ENCODE assay signal across 9 mouse cellular contexts in genomic region chr16:65497049-65497448, GRCm38 (mm10). TPM values are rescaled to one million over a fixed set of nuclear protein-coding genes. Genes with fewer than 3 reads are reported as not detected.
A peak's percentile ranks its signal among the peaks of the same experiment; 100 is the strongest.
DNase-seq lines count a peak whose midpoint lies in the region; ATAC-seq and TF ChIP-seq lines count a peak whose summit lies in the region.
"Had no signal": no experiment of that assay in that cellular context is flagged by ENCODE, and none has a peak within 500 bp of the region (broad histone marks: within the 10 kb centered on the region; RNA-seq: fewer than 3 reads in every experiment).

No protein-coding gene starts in this region.

- no peak overlapping the region for H3K4me2 ChIP-seq in intestine, postnatal 0 days (replicated peaks; ENCODE audit: low read depth)
- H3K4me2 ChIP-seq in intestine, embryonic 16.5 days (ENCODE audit: low read depth, low read length), result no peak overlapping the region

- no peak overlapping the region for H3K4me3 ChIP-seq in intestine, postnatal 0 days (ENCODE audit: low read depth, low read length)
- no peak overlapping the region for H3K4me3 ChIP-seq in intestine, embryonic 16.5 days (ENCODE audit: low read length)
- no peak overlapping the region for H3K4me3 ChIP-seq in ES-E14 (ENCODE audit: insufficient read depth in 1 of 2, low read depth in 1 of 2, low read length in 2 of 2, poor library complexity in 1 of 2, severe bottlenecking in 1 of 2)

- peak; percentile 68 for DNase-seq in 416B (ENCODE audit: low read depth)
- DNase-seq in ES-E14 (ENCODE audit: low read depth, low spot score), result peak; percentile 9
- DNase-seq in embryo, embryonic 11.5 days (ENCODE audit: low read depth, low spot score), result peak; percentile 34
- DNase-seq in kidney, postnatal 4 days, result peak; percentile 42 to 53
- DNase-seq in gastrocnemius, adult 18-20 months (ENCODE audit: low spot score), result no peak

- 47% methylated on average over 2 of the region's 2 CpGs for WGBS in intestine, postnatal 0 days
- 29% methylated on average over 2 of the region's 2 CpGs for WGBS in intestine, embryonic 16.5 days

- H3K27me3 ChIP-seq in intestine, postnatal 0 days (replicated peaks; ENCODE audit: control insufficient read depth, insufficient read depth, low read length), result no peaks in the 10 kb centered on the region
- no peaks in the 10 kb centered on the region for H3K27me3 ChIP-seq in intestine, embryonic 16.5 days (replicated peaks; ENCODE audit: control insufficient read depth, insufficient read depth, low read length)

- no peaks in the 10 kb centered on the region for H3K9me3 ChIP-seq in intestine, postnatal 0 days (ENCODE audit: control insufficient read depth)
- H3K9me3 ChIP-seq in intestine, embryonic 16.5 days (ENCODE audit: control insufficient read depth, low read length), result no peaks in the 10 kb centered on the region
- H3K9me3 ChIP-seq in ES-E14 (ENCODE audit: control insufficient read depth, insufficient read depth, low read depth, low read length), result no peaks in the 10 kb centered on the region

- H3K4me1 ChIP-seq in intestine, postnatal 0 days (replicated peaks; ENCODE audit: control insufficient read depth, insufficient read depth, low read length), result no peaks in the 10 kb centered on the region
- H3K4me1 ChIP-seq in intestine, embryonic 16.5 days (ENCODE audit: control insufficient read depth, insufficient read depth, low read length), result no peaks in the 10 kb centered on the region
- H3K4me1 ChIP-seq in ES-E14 (ENCODE audit: control insufficient read depth in 2 of 2, insufficient read depth in 2 of 2, low read length in 2 of 2, poor library complexity in 1 of 2), result no peaks in the 10 kb centered on the region

- no peak overlapping the region for H3K9ac ChIP-seq in intestine, postnatal 0 days (ENCODE audit: low read depth, low read length)
- H3K9ac ChIP-seq in intestine, embryonic 16.5 days (ENCODE audit: low read depth, low read length), result no peak overlapping the region
- no peak overlapping the region for H3K9ac ChIP-seq in ES-E14 (ENCODE audit: insufficient read depth, low read depth, low read length, poor library complexity, severe bottlenecking)

- in situ Hi-C loops in ES-E14 (cut with MboI; ENCODE audit: low sequenced_read_pairs in 2 of 2, unreplicated experiment in 2 of 2), result no loop called here

- no peaks in the 10 kb centered on the region for H3K36me3 ChIP-seq in intestine, postnatal 0 days (ENCODE audit: control insufficient read depth, insufficient read depth)
- no peaks in the 10 kb centered on the region for H3K36me3 ChIP-seq in intestine, embryonic 16.5 days (ENCODE audit: control insufficient read depth, insufficient read depth, low read length)
- no peaks in the 10 kb centered on the region for H3K36me3 ChIP-seq in ES-E14 (ENCODE audit: control insufficient read depth, insufficient read depth, low read length, poor library complexity, severe bottlenecking)

- peak; percentile 79 for TF ChIP-seq CTCF in intestine, postnatal 0 days (IDR thresholded peaks at IDR 0.05; ENCODE audit: low read depth)

- ATAC-seq in intestine, postnatal 0 days, result no peak
- ATAC-seq in intestine, embryonic 16.5 days, result no peak
- peak; percentile 61 for ATAC-seq in neutrophil, adult 5-6 weeks (ENCODE audit: extremely low read depth, insufficient number of reproducible peaks, low FRiP score, poor library complexity, severe bottlenecking)

- H3K27ac ChIP-seq in intestine, postnatal 0 days (ENCODE audit: low read depth, low read length), result no peak overlapping the region
- H3K27ac ChIP-seq in intestine, embryonic 16.5 days (ENCODE audit: low read length), result no peak overlapping the region
- no peak overlapping the region for H3K27ac ChIP-seq in ES-E14 (ENCODE audit: insufficient read depth, low read depth, low read length, poor library complexity, severe bottlenecking)

TF ChIP-seq in ES-E14, 5 proteins besides CTCF, POLR2A, EP300 and RAD21:
- TF ChIP-seq MAFK (IDR thresholded peaks at IDR 0.05; ENCODE audit: insufficient read depth, low read depth, low read length) (no peak), ZNF384 (IDR thresholded peaks at IDR 0.05; ENCODE audit: low read depth, low read length) (no peak), ZC3H11A (IDR thresholded peaks at IDR 0.05; ENCODE audit: borderline replicate concordance, low read depth, low read length) (no peak)

RNA-seq across cellular contexts. Expression of gene Pou1f1, which starts 23.3 kb away (rescaled TPM):
- 0.07 TPM in 1 of 2 replicates, not detected in the other for polyA plus RNA-seq in intestine, postnatal 0 days (2015; fragmentation: Nextera tagmentation; extraction: Ambion mirVana)
- not detected in 2 replicates for polyA plus RNA-seq in intestine, embryonic 16.5 days (2015; fragmentation: Nextera tagmentation; extraction: Ambion mirVana)
- total RNA-seq in ES-E14 (2012; rRNA removed), result not detected in 2 replicates
- 0.47 TPM in 1 of 2 replicates, not detected in the other for total RNA-seq in neutrophil, adult 5-6 weeks (2017)
- total RNA-seq in gastrocnemius, adult 18-20 months (2021), result not detected
- total RNA-seq: layer of hippocampus, adult 8-10 months had no signal
